Mouse (Mus musculus) kidney, adult 2 months (tissue): Measurements from ENCODE around the gene Cables2.

Experiments used
- CTCF ChIP-seq: fragments of 200-500 bp; conservative IDR thresholded peaks from 2 replicates; pipeline ENCODE4 v1.5.1; 2011; ENCODE audit warnings: low read depth, mild to moderate bottlenecking, control low read depth, low read length, moderate library complexity, mixed read lengths; ENCODE audit not compliant: insufficient read depth, insufficient read length
- POLR2A ChIP-seq: fragments of 200-500 bp; IDR thresholded peaks from one replicate; pipeline ENCODE4 v1.6.1; 2011; ENCODE audit warnings: low read depth, low read length, control low read depth

- TF ChIP-seq CTCF (no peak), POLR2A (no peak)
These were observed 17.2 kb upstream of the Cables2 start for GRCm38 (mm10) chr2:180290503-180290902.
